Mouse (Mus musculus) intestine, embryonic 14.5 days (tissue): ENCODE data around the gene Card10. TPM values are rescaled to one million over a fixed set of nuclear protein-coding genes. Genes with fewer than 3 reads are reported as not detected.

ENCODE experiments used
- ATAC-seq: fragments of 200-750 bp; cut with Nextera tagmentation; replicated peaks from 2 replicates; pipeline ENCODE4 v1.8.0; 2017; ENCODE audit warnings: low read depth, moderate number of reproducible peaks, moderate TSS enrichment, moderate library complexity; ENCODE audit not compliant: low FRiP score, low TSS enrichment
- DNase-seq: peaks from one replicate; pipeline ENCODE4 v3.0.0-alpha.2; 2018; ENCODE audit warnings: low spot score
- H3K27ac ChIP-seq: fragments of 300-500 bp; sonication (generic); 2 replicates; pipeline ENCODE4 v1.5.1; 2014; ENCODE audit warnings: low read depth, mild to moderate bottlenecking, control low read depth
- H3K27me3 ChIP-seq: fragments of 300-500 bp; sonication (generic); replicated peaks from 2 replicates; pipeline ENCODE4 v1.6.1; 2014; ENCODE audit warnings: low read length, control low read depth; ENCODE audit not compliant: control insufficient read depth, insufficient read depth
- H3K36me3 ChIP-seq: fragments of 300-500 bp; sonication (generic); 2 replicates; pipeline ENCODE4 v1.6.1; 2014; ENCODE audit warnings: low read length, control low read depth; ENCODE audit not compliant: control insufficient read depth, insufficient read depth
- H3K4me1 ChIP-seq: fragments of 300-500 bp; sonication (generic); replicated peaks from 2 replicates; pipeline ENCODE4 v1.6.1; 2014; ENCODE audit warnings: low read length, control low read depth, mixed read lengths; ENCODE audit not compliant: control insufficient read depth, insufficient read depth
- H3K4me2 ChIP-seq: fragments of 300-500 bp; sonication (generic); 2 replicates; pipeline ENCODE4 v1.6.1; 2014; ENCODE audit warnings: low read length
- H3K4me3 ChIP-seq: fragments of 300-500 bp; sonication (generic); 2 replicates; pipeline ENCODE4 v1.5.1; 2014; ENCODE audit warnings: low read depth, low read length, control low read depth, mixed read lengths
- H3K9ac ChIP-seq: fragments of 300-500 bp; sonication (generic); 2 replicates; pipeline ENCODE4 v1.6.1; 2014; ENCODE audit warnings: mild to moderate bottlenecking, low read length
- H3K9me3 ChIP-seq: fragments of 300-500 bp; sonication (generic); 2 replicates; pipeline ENCODE4 v1.6.1; 2016; ENCODE audit warnings: low read length, control low read depth; ENCODE audit not compliant: control insufficient read depth
- WGBS: fragments of 180-500 bp; shearing (Covaris S2); extraction: QIAGEN DNeasy Blood & Tissue Kit; methylation state at CpG from one replicate; pipeline ENCODE4 v1.1.7; 2014; 5-methylcytosine and 5-hydroxymethylcytosine counted together
- polyA plus RNA-seq: library from polyadenylated mRNA; unstranded; fragments of >200 nt; fragmentation: Nextera tagmentation; extraction: Ambion mirVana; gene quantifications from 2 replicates; pipeline ENCODE4 v1.2.1, GENCODE M21; 2014

The Card10 gene
- polyA plus RNA-seq, 1 experiment from 2014 or later, result 8.6 TPM

DNA sequence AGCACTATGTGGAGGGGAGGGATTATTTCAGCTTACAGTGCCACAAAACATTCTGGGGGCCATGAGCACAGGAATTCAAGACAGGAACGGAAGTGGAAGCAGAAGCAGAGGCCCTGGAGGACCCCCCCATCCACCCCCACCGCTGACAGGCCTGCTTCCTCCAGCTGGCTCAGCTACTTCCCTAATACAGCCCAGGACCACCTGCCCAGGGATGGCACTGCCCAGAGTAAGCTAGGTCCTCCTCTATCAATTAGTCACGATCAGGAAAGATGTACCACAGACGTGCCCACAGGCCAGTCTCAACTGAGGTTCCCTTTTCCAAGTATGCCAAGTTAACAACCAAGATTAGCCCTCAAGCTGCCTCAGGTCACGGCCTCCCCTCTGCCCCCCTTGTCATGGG lies 48.7 kb downstream of the Card10 start:
- DNase-seq (no peak), ATAC-seq (no peak)
- WGBS, result 72% methylated on average over 5 of the region's 5 CpGs
- H3K4me3 ChIP-seq, result no peak overlapping the region
- H3K9me3 ChIP-seq, result no peaks in the 10 kb centered on the region
- H3K27ac ChIP-seq, result no peak overlapping the region
- H3K36me3 ChIP-seq, result no peaks in the 10 kb centered on the region
- no peaks in the 10 kb centered on the region for H3K27me3 ChIP-seq
- H3K4me1 ChIP-seq, result no peaks in the 10 kb centered on the region
- no peak overlapping the region for H3K4me2 ChIP-seq
- no peak overlapping the region for H3K9ac ChIP-seq

DNA sequence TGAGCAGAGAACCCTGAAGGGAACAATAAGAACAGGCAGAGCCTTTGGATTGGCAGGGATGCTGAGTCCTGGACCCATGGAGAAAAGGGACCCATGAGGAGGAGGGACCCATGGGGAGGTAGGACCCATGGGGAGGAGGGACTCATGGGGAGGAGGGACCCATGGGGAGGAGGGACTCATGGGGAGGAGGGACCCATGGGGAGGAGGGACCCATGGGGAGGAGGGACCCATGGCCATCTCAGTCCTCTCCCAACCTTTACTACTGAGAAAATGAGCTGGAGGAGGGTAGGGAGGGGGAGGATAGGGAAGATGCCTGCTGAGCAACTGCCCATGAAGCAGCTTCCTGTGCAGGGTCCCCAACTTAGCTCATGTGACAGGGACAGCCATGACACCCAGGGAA lies 49.9 kb downstream of the Card10 start:
- H3K4me1 ChIP-seq, result no peaks in the 10 kb centered on the region
- H3K36me3 ChIP-seq, result no peaks in the 10 kb centered on the region
- H3K4me2 ChIP-seq, result no peak overlapping the region
- H3K9ac ChIP-seq, result no peak overlapping the region
- H3K9me3 ChIP-seq, result no peaks in the 10 kb centered on the region
- ATAC-seq (no peak), DNase-seq (no peak)
- no peak overlapping the region for H3K4me3 ChIP-seq
- no peaks in the 10 kb centered on the region for H3K27me3 ChIP-seq
- H3K27ac ChIP-seq, result no peak overlapping the region

DNA sequence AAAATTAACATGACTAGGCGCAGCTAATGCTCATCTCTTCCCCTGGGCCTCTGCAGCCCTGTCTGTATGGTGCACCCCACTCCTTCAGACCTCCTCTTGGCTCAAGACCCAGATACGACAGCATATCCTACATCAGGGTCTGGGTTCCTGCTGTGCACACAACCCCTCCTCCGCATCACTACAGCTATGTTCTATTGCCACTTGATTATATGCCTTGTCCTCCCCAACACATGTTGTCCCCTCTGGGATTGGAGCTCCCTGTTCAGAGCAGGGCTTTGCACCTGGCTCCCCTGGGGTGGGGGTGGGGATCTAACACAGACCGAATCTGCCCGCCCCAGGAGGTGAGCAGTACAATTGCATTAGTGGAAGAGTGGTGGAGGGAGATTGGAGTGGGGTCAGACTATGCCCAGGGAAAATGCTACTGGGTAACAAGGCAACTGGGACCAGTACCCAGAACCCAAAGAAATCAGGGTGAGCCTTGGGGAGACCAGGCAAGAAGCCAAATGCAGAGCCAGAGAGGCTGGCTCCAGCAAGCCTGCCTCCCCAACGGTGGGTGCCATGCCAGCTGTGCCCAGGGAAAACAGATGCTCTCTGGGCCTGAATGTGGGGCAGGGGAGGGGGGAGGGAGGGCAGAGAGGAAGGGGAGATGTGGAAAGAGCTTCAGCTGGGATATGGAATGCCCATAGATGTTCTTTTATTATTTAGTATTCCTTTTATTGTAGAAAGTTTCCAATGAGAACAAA lies 52.1 kb downstream of the Card10 start:
- Histone ChIP-seq H3K9me3 (no peaks in the 10 kb centered on the region), H3K4me1 (no peaks in the 10 kb centered on the region), H3K4me2 (no peak overlapping the region), H3K36me3 (no peaks in the 10 kb centered on the region), H3K9ac (no peak overlapping the region), H3K27me3 (no peaks in the 10 kb centered on the region), H3K27ac (no peak overlapping the region), H3K4me3 (no peak overlapping the region)
- no peak for DNase-seq
- no peak for ATAC-seq
- 57% methylated on average over 6 of the region's 6 CpGs for WGBS

DNA sequence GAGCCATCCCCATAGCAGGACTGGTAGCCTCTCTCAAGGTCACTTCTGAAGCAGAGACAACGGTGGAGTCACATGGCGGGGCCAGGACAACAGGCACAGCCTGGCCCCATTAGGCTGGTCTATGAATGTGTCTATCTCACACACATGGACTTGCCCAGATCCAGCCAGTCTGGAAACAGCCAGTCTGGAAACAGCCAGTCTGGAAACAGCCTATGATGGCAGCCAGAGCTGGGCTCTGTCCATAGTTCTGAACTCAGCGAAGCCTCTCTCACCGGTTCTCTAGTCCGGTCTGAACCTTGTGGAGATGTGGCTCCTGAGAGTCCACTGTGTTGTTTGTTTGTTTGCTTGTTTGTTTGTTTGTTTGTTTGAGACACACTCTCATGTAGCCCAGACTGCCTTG lies 53.0 kb downstream of the Card10 start:
- no peak overlapping the region for H3K4me2 ChIP-seq
- no peak overlapping the region for H3K9ac ChIP-seq
- 46% methylated on average over 5 of the region's 5 CpGs for WGBS
- no peak overlapping the region for H3K4me3 ChIP-seq
- ATAC-seq (peak; percentile 75), DNase-seq (peak; percentile 63)
- no peak overlapping the region for H3K27ac ChIP-seq
- H3K36me3 ChIP-seq, result no peaks in the 10 kb centered on the region
- no peaks in the 10 kb centered on the region for H3K9me3 ChIP-seq
- no peaks in the 10 kb centered on the region for H3K4me1 ChIP-seq
- no peaks in the 10 kb centered on the region for H3K27me3 ChIP-seq

DNA sequence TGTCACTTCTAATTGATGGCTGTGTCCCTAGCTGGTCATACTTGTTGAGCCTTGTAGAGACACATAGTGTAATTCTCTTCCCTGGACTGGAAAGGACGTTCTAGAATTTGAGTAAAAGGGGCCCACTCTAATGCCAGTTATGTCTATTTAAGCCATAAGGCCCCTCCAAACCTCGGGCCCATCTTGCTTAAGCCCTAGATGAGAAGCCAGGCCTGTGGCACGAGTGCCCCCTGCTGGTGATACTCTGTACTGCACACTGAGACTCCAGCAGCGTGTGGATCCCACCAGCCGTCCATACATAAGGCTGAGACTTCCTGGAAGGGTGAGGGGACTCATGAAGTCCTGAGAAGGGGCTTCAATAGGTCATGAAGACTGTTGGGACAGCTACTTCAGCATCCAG lies 58.6 kb downstream of the Card10 start:
- DNase-seq, result peak; percentile 96
- Histone ChIP-seq H3K4me3 (no peak overlapping the region), H3K36me3 (no peaks in the 10 kb centered on the region), H3K27me3 (no peaks in the 10 kb centered on the region), H3K9me3 (no peaks in the 10 kb centered on the region), H3K27ac (no peak overlapping the region), H3K4me1 (no peaks in the 10 kb centered on the region), H3K4me2 (no peak overlapping the region), H3K9ac (no peak overlapping the region)
- WGBS, result 4% methylated on average over 5 of the region's 5 CpGs
- ATAC-seq, result no peak

DNA sequence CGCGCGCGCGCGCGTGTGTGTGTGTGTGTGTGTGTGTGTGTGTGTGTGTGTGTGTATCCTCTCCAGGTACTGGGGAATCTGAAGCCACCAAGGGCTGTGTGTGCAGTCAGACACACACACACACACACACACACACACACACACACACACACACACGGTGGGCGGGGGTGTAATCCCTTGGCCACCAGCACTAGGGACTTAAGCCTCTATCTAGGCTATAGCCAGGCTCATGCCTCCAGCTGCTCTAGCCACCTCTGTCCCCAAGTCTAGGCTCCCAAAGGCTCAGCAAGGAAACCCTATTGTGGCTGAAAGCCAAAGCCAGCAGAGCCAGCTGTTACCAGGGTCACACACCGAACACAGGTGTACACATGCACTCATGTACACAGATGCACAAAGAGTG lies 60.0 kb downstream of the Card10 start:
- no peaks in the 10 kb centered on the region for H3K27me3 ChIP-seq
- 85% methylated on average over 10 of the region's 10 CpGs for WGBS
- no peak overlapping the region for H3K9ac ChIP-seq
- no peaks in the 10 kb centered on the region for H3K36me3 ChIP-seq
- ATAC-seq (no peak), DNase-seq (no peak)
- no peaks in the 10 kb centered on the region for H3K9me3 ChIP-seq
- H3K4me1 ChIP-seq, result no peaks in the 10 kb centered on the region
- no peak overlapping the region for H3K4me2 ChIP-seq
- no peak overlapping the region for H3K4me3 ChIP-seq
- no peak overlapping the region for H3K27ac ChIP-seq

DNA sequence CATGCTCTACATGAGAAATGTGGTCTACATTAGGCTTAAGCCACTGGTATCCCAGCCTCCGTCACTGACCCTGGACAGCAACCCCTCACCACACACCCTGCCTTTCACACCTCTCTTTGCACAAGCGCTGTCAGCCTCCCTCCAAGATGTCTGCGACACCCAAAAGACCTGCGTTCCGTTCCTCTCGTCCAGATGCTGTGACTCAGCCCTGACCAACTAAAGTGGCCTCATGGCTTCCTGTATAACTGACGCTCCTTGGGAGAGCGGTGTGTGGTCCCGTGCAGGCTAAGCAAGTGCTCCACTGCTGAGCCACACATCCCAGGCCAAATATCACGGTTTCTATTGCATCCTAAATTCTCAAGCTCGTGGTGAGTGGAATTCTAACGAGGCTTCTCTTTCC lies 62.2 kb downstream of the Card10 start:
- ATAC-seq (no peak), DNase-seq (no peak)
- Histone ChIP-seq H3K27me3 (no peaks in the 10 kb centered on the region), H3K4me1 (no peaks in the 10 kb centered on the region; the same call in 1 of the 2 replicates), H3K9ac (no peak overlapping the region), H3K27ac (no peak overlapping the region), H3K4me3 (no peak overlapping the region), H3K9me3 (no peaks in the 10 kb centered on the region), H3K36me3 (no peaks in the 10 kb centered on the region), H3K4me2 (no peak overlapping the region)
- WGBS, result 54% methylated on average over 12 of the region's 12 CpGs

DNA sequence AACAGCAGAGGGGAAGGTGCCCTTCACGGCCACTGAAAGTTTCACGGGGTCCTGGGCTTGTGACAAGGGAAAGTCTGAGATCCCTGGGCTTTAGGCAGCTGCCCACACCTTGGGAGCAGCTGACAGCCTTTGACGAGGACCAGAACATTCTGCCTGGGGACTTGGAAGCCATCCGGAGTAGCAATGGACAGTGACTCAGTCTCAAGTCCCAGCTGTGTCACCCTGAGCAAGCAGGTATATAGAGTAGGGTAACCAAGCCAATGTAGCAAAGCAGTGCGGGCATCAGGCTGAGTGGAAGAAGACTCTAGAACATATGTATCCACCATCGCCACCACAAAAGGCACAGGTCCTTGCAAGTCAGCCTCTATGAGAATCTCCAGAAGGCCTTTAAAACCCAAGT lies 65.7 kb downstream of the Card10 start:
- H3K36me3 ChIP-seq, result no peaks in the 10 kb centered on the region
- H3K27ac ChIP-seq, result no peak overlapping the region
- no peaks in the 10 kb centered on the region; the same call in 1 of the 2 replicates for H3K4me1 ChIP-seq
- 42% methylated on average over 6 of the region's 6 CpGs for WGBS
- DNase-seq (no peak), ATAC-seq (no peak)
- H3K4me3 ChIP-seq, result no peak overlapping the region
- H3K27me3 ChIP-seq, result no peaks in the 10 kb centered on the region
- H3K4me2 ChIP-seq, result no peak overlapping the region
- H3K9me3 ChIP-seq, result no peaks in the 10 kb centered on the region
- H3K9ac ChIP-seq, result no peak overlapping the region

DNA sequence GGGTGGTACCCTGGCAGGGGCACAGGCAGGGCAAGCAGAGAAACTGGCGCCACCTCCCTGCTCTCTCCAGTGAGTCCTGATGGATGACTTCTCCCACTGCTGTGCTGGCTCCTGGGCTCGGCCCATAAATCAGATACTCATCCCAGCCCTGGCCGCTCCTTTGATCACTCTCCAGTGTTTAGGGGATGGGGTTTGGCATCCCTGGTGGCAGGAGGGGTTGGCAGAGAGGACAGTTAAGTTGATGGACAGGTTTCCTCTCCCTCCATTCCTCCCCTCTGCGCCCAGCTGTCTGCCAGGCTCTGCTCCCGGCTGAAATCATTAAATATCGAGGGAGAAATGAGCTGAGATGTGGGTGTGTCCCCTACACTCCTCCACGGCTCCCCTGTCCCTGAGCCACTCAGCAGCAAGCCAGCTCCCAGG lies 66.2 kb downstream of the Card10 start:
- no peak for DNase-seq
- Histone ChIP-seq H3K27me3 (no peaks in the 10 kb centered on the region), H3K9ac (no peak overlapping the region), H3K4me1 (no peaks in the 10 kb centered on the region; the same call in 1 of the 2 replicates), H3K4me2 (no peak overlapping the region), H3K27ac (no peak overlapping the region), H3K4me3 (no peak overlapping the region), H3K36me3 (no peaks in the 10 kb centered on the region), H3K9me3 (no peaks in the 10 kb centered on the region)
- ATAC-seq, result 0 out of 2 replicates have a peak, but pooled peaks have one; percentile 32
- whole genome bisulfite sequencing, result 14% methylated on average over 7 of the region's 7 CpGs
